Mouse (Mus musculus) lung, postnatal 14 days (tissue): ENCODE data around the gene Dlg3.
A peak's percentile ranks its signal among the peaks of the same experiment; 100 is the strongest.

Source experiments
- DNase-seq: peaks from one replicate; pipeline ENCODE4 v3.0.0; 2021

The Dlg3 gene

GRCm38 (mm10) chrX:100797851-100798527 lies 30.5 kb downstream of the Dlg3 start:
- DNase-seq = no peak

- no peak for DNase-seq
Measured at GRCm38 (mm10) chrX:100800643-100801042, 33.1 kb downstream of the Dlg3 start.

GRCm38 (mm10) chrX:100802034-100802433 lies 34.5 kb downstream of the Dlg3 start:
- DNase-seq = peak; percentile 27

- no peak for DNase-seq
Measured at GRCm38 (mm10) chrX:100811129-100811528, 43.6 kb downstream of the Dlg3 start.

GRCm38 (mm10) chrX:100814139-100814538 lies 46.6 kb downstream of the Dlg3 start:
- DNase-seq = no peak

GRCm38 (mm10) chrX:100815766-100816165 lies 48.2 kb downstream of the Dlg3 start:
- no peak for DNase-seq

GRCm38 (mm10) chrX:100818681-100819080 lies 51.2 kb downstream of the Dlg3 start:
- DNase-seq = no peak

GRCm38 (mm10) chrX:100821149-100821548 lies 53.6 kb downstream of the Dlg3 start:
- DNase-seq = no peak

- no peak for DNase-seq
Measured at GRCm38 (mm10) chrX:100825557-100825956, 58.0 kb downstream of the Dlg3 start.

- DNase-seq = no peak
Measured at GRCm38 (mm10) chrX:100832806-100833205, 65.3 kb downstream of the Dlg3 start.

- DNase-seq = no peak
Measured at GRCm38 (mm10) chrX:100839211-100839610, 71.7 kb downstream of the Dlg3 start.
